Comparison of ENCODE assay signal across 15 mouse cellular contexts in the genomic region with DNA sequence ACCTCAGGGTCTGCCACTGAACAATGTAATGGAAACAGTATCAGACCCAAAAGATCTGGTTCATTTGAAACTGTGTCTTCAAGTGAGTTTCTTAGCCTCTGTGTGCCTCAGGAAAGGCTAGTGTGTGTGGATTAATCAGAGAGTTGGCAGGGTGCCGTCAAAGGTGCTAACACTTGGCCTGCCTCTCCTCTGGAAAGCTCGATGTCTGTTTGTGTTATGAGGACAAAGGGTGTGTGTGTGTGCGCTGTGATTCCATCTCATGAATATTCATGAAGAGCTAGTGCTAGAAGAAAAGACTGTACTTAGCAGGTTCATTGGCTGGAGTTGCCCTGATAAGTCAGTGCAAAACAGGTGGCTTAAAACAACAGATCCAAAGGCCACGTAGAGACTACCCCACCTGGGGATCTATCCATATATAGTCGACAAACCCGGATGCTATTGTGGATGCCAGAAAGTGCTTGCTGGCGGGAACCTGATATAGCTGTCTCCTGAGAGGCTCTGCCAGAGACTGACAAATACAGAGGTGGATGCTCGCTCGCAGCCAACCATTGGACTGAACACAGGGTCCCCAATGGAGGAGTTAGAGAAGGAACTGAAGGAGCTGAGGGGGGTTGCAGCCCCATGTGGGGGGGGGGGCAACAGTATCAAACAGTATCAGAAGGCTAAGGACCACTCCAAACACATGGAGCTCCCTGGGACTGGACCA. TPM values are rescaled to one million over a fixed set of nuclear protein-coding genes. Genes with fewer than 3 reads are reported as not detected.
A peak's percentile ranks its signal among the peaks of the same experiment; 100 is the strongest.
DNase-seq lines count a peak whose midpoint lies in the region; ATAC-seq lines count a peak whose summit lies in the region.
"Had no signal": no experiment of that assay in that cellular context is flagged by ENCODE, and none has a peak within 500 bp of the region (broad histone marks: within the 10 kb centered on the region; RNA-seq: fewer than 3 reads in every experiment).

No protein-coding gene starts in this region.

- ATAC-seq in cerebellum, adult (ENCODE audit: insufficient number of reproducible peaks, low FRiP score, low TSS enrichment) = no peak
- ATAC-seq: intestine, embryonic 16.5 days had no signal

- no peaks in the 10 kb centered on the region for H3K36me3 ChIP-seq in embryonic facial prominence, embryonic 10.5 days (replicated peaks)
- H3K36me3 ChIP-seq: liver, embryonic 15.5 days had no signal

- no peaks in the 10 kb centered on the region; the same call in 1 of the 2 replicates for H3K27me3 ChIP-seq in embryonic facial prominence, embryonic 10.5 days (replicated peaks; ENCODE audit: low read depth, poor library complexity, severe bottlenecking)
- H3K27me3 ChIP-seq: liver, embryonic 15.5 days had no signal

- H3K4me1 ChIP-seq in embryonic facial prominence, embryonic 10.5 days = 0 out of 2 replicates have a peak, but pooled peaks cover 13% of the 10 kb centered on the region
- H3K4me1 ChIP-seq: liver, embryonic 15.5 days had no signal

- H3K27ac ChIP-seq in embryonic facial prominence, embryonic 10.5 days (replicated peaks) = no peak overlapping the region
- H3K27ac ChIP-seq: liver, embryonic 15.5 days had no signal

- H3K9me3 ChIP-seq in embryonic facial prominence, embryonic 10.5 days = no peaks in the 10 kb centered on the region
- H3K9me3 ChIP-seq: liver, embryonic 15.5 days had no signal

- no peak overlapping the region for H3K4me3 ChIP-seq in embryonic facial prominence, embryonic 10.5 days
- H3K4me3 ChIP-seq: erythroblast, embryonic 14.5 days; liver, embryonic 15.5 days had no signal

- intact Hi-C loops in left cerebral cortex, postnatal 36 days (cut with DNase I) = no loop called here

- WGBS in embryonic facial prominence, embryonic 10.5 days = 51% methylated on average over 9 of the region's 9 CpGs

- DNase-seq in cerebellum, postnatal 36 days = peak; percentile 40 to 58
- peak; percentile 89 for DNase-seq in retina, postnatal 1 day
- no peak for DNase-seq in retina, embryonic 14.5 days (ENCODE audit: low spot score)
- DNase-seq in kidney, postnatal 25 days = peak; percentile 70 to 80
- no peak for DNase-seq in thymus, adult 18-20 months
- DNase-seq in left cerebral cortex, postnatal 36 days (ENCODE audit: low spot score in 2 of 2) = no peak
- DNase-seq in embryonic facial prominence, embryonic 10.5 days (ENCODE audit: low spot score) = no peak
- DNase-seq: gastrocnemius, postnatal 36 days; spleen, adult 18-20 months had no signal

RNA-seq across cellular contexts. Expression of a gene that starts 17.9 kb away (rescaled TPM):
- 1 to 10 TPM; 2.0 to 2.4 TPM for total RNA-seq in left cerebral cortex, postnatal 36 days (2021)
- polyA plus RNA-seq in embryonic facial prominence, embryonic 10.5 days (2016; fragmentation: Nextera tagmentation; extraction: Ambion mirVana) = 0.36 and 0.51 TPM in 2 replicates
- polyA plus RNA-seq: C2C12; erythroblast, embryonic 14.5 days had no signal

RNA-seq across cellular contexts. Expression of a gene that starts 52.0 kb away (rescaled TPM):
- total RNA-seq in left cerebral cortex, postnatal 36 days (2021) = 10 to 100 TPM; 47.4 to 57.8 TPM
- polyA plus RNA-seq in embryonic facial prominence, embryonic 10.5 days (2016; fragmentation: Nextera tagmentation; extraction: Ambion mirVana) = 138 and 149 TPM in 2 replicates

RNA-seq across cellular contexts. Expression of a gene that starts 52.1 kb away (rescaled TPM):
- total RNA-seq in left cerebral cortex, postnatal 36 days (2021) = 10 to 100 TPM; 19.6 to 20.9 TPM
- 77.2 and 82.2 TPM in 2 replicates for polyA plus RNA-seq in embryonic facial prominence, embryonic 10.5 days (2016; fragmentation: Nextera tagmentation; extraction: Ambion mirVana)

RNA-seq across cellular contexts. Expression of a gene that starts 59.2 kb away (rescaled TPM):
- total RNA-seq in left cerebral cortex, postnatal 36 days (2021) = under 1 TPM; 0.29 to 0.54 TPM
- 6.5 and 7.6 TPM in 2 replicates for polyA plus RNA-seq in embryonic facial prominence, embryonic 10.5 days (2016; fragmentation: Nextera tagmentation; extraction: Ambion mirVana)
- total RNA-seq: left cerebral cortex, postnatal 10 days had no signal
- polyA plus RNA-seq: erythroblast, embryonic 14.5 days had no signal

Comparison
In these comparisons a context has a peak if more than half of its experiments do, and no peak if none do; other contexts are left out.
1. DNase-seq: peak in cerebellum, postnatal 36 days (2 of 2), retina, postnatal 1 day (single experiment) and kidney, postnatal 25 days (2 of 2); none in retina, embryonic 14.5 days (single experiment), thymus, adult 18-20 months (0 of 2), left cerebral cortex, postnatal 36 days (0 of 2) and embryonic facial prominence, embryonic 10.5 days (single experiment).